Mouse (Mus musculus): ENCODE data around the gene Pkd2l1.

Gene Pkd2l1

DNA sequence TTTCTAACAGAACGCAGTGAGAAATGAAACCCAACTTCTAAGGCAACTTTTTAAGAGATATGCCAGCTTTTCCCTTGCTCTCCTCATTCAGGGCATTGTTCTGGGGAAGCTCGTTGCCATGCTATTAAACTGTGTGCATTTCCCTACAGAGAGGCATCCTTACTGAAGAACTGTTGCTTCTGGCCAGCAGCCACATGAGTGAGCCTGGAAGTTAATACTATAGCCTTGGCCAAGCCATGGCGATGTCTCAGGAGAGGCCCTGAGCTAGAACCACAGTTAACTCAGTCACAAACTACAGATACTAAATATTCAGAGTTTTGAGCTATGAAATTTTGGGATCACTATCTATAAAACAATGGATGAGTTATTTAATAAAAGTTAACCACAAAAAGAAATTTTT, 89.2 kb downstream of the Pkd2l1 start:
- no peak for DNase-seq

DNA sequence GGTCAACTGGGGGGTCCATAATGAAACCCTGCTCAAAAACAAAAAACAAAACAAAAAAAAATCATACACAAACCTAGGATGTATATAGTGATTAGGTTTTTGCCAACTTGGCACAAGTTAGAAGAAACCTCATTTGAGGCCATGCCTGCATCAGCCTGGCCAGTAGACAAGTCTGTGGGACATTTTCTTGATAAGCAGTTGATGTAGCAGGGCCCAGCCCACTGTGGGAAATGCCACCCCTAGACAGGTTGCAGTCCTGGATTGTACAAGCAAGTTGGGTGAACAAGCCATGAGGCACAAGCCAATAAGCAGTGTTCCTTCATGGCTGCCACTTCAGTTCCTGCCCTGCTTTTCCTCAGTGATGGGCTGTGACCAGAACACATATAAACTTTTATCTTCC, 91.4 kb downstream of the Pkd2l1 start:
- DNase-seq = no peak
